Mouse (Mus musculus) liver, adult 2 months (tissue): Measurements from ENCODE around the gene Gm17364. TPM values are rescaled to one million over a fixed set of nuclear protein-coding genes. Genes with fewer than 3 reads are reported as not detected.
A peak's percentile ranks its signal among the peaks of the same experiment; 100 is the strongest.
"Not testable (repeated sequence)": the region's sequence is repeated elsewhere in the genome, so short reads cannot be mapped to it uniquely, and the experiment has no call there.

Experiments used
- DNase-seq: peaks from one replicate; pipeline ENCODE4 v3.0.0-alpha.2; 2011; ENCODE audit warnings: low read depth, low spot score; ENCODE audit errors: extremely low read depth
- H3K27ac ChIP-seq: fragments of 200-500 bp; replicated peaks from 2 replicates; pipeline ENCODE4 v1.5.1; 2012; ENCODE audit warnings: low read depth, mild to moderate bottlenecking, control low read depth, inconsistent platforms, low read length; ENCODE audit not compliant: insufficient read depth
- H3K27me3 ChIP-seq: fragments of 200-500 bp; 2 replicates; pipeline ENCODE4 v1.6.1; 2012; ENCODE audit warnings: mild to moderate bottlenecking, moderate library complexity, low read length, inconsistent platforms; ENCODE audit not compliant: control insufficient read depth, insufficient read depth
- H3K36me3 ChIP-seq: fragments of 200-500 bp; 2 replicates; pipeline ENCODE4 v1.6.1; 2012; ENCODE audit warnings: low read length, inconsistent platforms; ENCODE audit not compliant: control insufficient read depth, insufficient read depth
- H3K4me1 ChIP-seq: fragments of 200-500 bp; 2 replicates; pipeline ENCODE4 v1.6.1; 2011; ENCODE audit warnings: low read length; ENCODE audit not compliant: control insufficient read depth, insufficient read depth
- H3K4me3 ChIP-seq: fragments of 200-500 bp; 2 replicates; pipeline ENCODE4 v1.5.1; 2011; ENCODE audit warnings: low read depth, mild to moderate bottlenecking, control low read depth, low read length, moderate library complexity; ENCODE audit not compliant: insufficient read depth
- H3K79me2 ChIP-seq: fragments of 200-500 bp; 2 replicates; pipeline ENCODE4 v1.6.1; 2012; ENCODE audit warnings: inconsistent platforms, mild to moderate bottlenecking, low read length, moderate library complexity; ENCODE audit not compliant: control insufficient read depth, insufficient read depth
- H3K9ac ChIP-seq: fragments of 200-500 bp; 2 replicates; pipeline ENCODE4 v1.6.1; 2012; ENCODE audit warnings: low read depth, mild to moderate bottlenecking, control low read depth, inconsistent platforms, low read length
- CTCF ChIP-seq: fragments of 200-500 bp; IDR thresholded peaks from 2 replicates; pipeline ENCODE4 v1.5.1; 2011; ENCODE audit warnings: low read depth, low read length, control low read depth
- POLR2A ChIP-seq: fragments of 200-500 bp; IDR thresholded peaks from 2 replicates; pipeline ENCODE4 v1.6.1; 2011; ENCODE audit warnings: low read length, control low read depth; ENCODE audit not compliant: insufficient read depth; ENCODE audit errors: extremely low read depth
- WGBS: fragments of 180-500 bp; shearing (Covaris S2); methylation state at CpG from one replicate; pipeline ENCODE4 v1.1.7; 2018; 5-methylcytosine and 5-hydroxymethylcytosine counted together
- polyA plus RNA-seq: library from polyadenylated mRNA; depleted of rRNA; stranded (reverse); fragments of >200 nt; gene quantifications from 2 replicates; pipeline ENCODE4 v1.2.3, GENCODE M21; 2012
- total RNA-seq: library from RNA; depleted of rRNA; stranded (reverse); fragments of >200 nt; gene quantifications from 2 replicates; pipeline ENCODE4 v1.2.3, GENCODE M21; 2014

Gm17364 gene
- total and polyA plus RNA-seq, 2 experiments: not detected

DNA sequence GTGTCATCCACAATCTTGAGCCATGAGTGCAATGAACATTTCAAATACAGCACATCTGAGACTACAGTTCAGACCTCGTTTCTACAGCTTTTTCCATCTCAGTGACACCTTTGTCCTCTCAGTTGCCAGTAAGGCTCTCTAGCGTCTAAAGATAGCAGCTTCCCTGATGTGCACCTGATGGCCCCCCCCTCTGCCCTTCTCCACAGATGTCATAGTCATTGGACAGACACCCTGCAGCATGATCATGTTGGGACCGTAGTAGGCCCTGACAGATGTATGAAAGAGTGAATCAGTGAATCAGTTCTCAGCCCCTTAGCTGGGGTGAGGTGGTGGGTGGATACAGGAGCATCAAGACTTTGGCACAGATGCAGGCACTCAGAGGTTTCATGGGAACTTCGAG is 15.9 kb downstream of the Gm17364 start:
- Histone ChIP-seq H3K27me3 (no peaks in the 10 kb centered on the region), H3K27ac (no peak overlapping the region), H3K79me2 (peaks cover 34% of the 10 kb centered on the region; the same call in 1 of the 2 replicates), H3K36me3 (no peaks in the 10 kb centered on the region), H3K4me1 (no peaks in the 10 kb centered on the region; the same call in 1 of the 2 replicates), H3K4me3 (no peak overlapping the region), H3K9ac (no peak overlapping the region)
- 92% methylated on average over 4 of the region's 4 CpGs for WGBS
- DNase-seq: no peak
- TF ChIP-seq POLR2A: no peak
- no peak for TF ChIP-seq CTCF

GRCm38 (mm10) chr13:41256962-41257361 is 16.8 kb downstream of the Gm17364 start:
- no peak overlapping the region for H3K4me3 ChIP-seq
- H3K4me1 ChIP-seq: peaks cover 5% of the 10 kb centered on the region
- H3K9ac ChIP-seq: no peak overlapping the region
- 94% methylated on average over 3 of the region's 3 CpGs for WGBS
- peaks cover 35% of the 10 kb centered on the region for H3K79me2 ChIP-seq
- no peaks in the 10 kb centered on the region for H3K36me3 ChIP-seq
- no peak overlapping the region for H3K27ac ChIP-seq
- TF ChIP-seq POLR2A (no peak), CTCF (no peak)
- no peak for DNase-seq
- H3K27me3 ChIP-seq: no peaks in the 10 kb centered on the region

DNA sequence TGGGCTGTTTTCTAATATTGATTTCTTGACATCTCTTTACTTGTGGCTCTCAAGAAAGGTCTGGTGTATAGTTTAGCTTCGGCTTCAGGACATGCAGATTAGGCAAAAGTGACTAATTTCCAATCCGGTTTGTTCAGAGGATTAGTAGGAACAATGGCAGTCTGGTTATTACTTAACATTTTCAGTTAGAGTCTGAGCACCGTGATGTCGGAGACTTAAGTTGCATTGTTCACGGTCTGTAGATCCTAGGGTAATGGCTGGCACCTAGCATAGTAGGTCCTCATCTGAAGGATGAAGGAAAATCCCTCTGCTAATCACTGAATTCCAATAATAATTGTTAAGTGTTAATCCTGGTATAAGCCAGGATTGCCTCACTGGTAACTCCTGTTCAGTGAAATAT is 17.7 kb downstream of the Gm17364 start:
- H3K4me1 ChIP-seq: peaks cover 10% of the 10 kb centered on the region
- H3K27ac ChIP-seq: no peak overlapping the region
- no peak overlapping the region for H3K9ac ChIP-seq
- no peaks in the 10 kb centered on the region for H3K36me3 ChIP-seq
- H3K4me3 ChIP-seq: no peak overlapping the region
- WGBS: 94% methylated on average over 5 of the region's 5 CpGs
- TF ChIP-seq POLR2A: no peak
- no peak for TF ChIP-seq CTCF
- H3K79me2 ChIP-seq: peaks cover 38% of the 10 kb centered on the region
- DNase-seq: no peak
- no peaks in the 10 kb centered on the region for H3K27me3 ChIP-seq

DNA sequence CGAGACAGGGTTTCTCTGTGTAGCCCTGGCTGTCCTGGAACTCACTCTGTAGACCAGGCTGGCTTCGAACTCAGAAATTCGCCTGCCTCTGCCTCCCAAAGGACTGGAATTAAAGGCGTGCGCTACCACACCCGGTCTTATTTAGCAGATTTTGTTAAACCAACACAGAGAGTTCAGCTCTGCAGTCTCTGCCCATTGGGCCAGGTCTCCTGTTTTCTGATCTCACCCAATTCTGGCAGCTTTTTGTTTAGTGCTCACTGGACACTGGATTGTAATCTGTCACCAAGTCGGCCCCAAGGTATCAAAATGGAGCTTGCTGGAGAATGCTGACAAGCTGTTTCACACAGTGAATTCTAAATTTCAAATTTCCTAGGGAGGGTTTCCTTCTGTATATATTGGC is 21.0 kb downstream of the Gm17364 start:
- no peaks in the 10 kb centered on the region for H3K36me3 ChIP-seq
- H3K4me3 ChIP-seq: no peak overlapping the region
- DNase-seq: peak; percentile 65
- peaks cover 31% of the 10 kb centered on the region for H3K79me2 ChIP-seq
- 76% methylated on average over 7 of the region's 7 CpGs for WGBS
- H3K9ac ChIP-seq: no peak overlapping the region
- H3K27ac ChIP-seq: no peak overlapping the region
- peaks cover 12% of the 10 kb centered on the region for H3K4me1 ChIP-seq
- no peaks in the 10 kb centered on the region for H3K27me3 ChIP-seq
- no peak for TF ChIP-seq POLR2A
- no peak for TF ChIP-seq CTCF

DNA sequence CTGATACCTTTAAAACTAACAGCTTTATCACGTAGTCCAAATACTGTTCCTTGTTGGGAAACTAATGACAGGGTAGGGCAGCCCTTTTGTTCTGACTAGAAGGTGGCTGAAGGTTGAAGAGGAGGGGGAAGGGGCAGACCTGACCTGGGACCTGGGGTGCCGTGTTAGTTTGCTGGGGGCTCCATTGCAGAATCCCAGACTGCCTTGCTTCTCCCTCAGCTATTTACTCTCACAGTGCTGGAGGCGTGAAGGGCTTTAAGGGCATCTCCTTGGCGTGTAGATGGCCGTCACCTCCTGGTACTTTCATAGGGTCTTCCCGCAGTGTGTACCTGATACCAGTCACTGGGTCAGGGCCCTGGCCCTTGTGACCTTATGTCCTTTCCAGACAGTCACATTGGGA is 21.6 kb downstream of the Gm17364 start:
- TF ChIP-seq POLR2A (no peak), CTCF (no peak)
- DNase-seq: peak; percentile 32
- Histone ChIP-seq H3K27ac (no peak overlapping the region), H3K4me3 (no peak overlapping the region), H3K36me3 (no peaks in the 10 kb centered on the region), H3K4me1 (peaks cover 12% of the 10 kb centered on the region), H3K9ac (no peak overlapping the region), H3K27me3 (no peaks in the 10 kb centered on the region), H3K79me2 (peaks cover 27% of the 10 kb centered on the region)
- WGBS: 81% methylated on average over 6 of the region's 6 CpGs

- H3K27ac ChIP-seq: no peak overlapping the region
- H3K79me2 ChIP-seq: peaks cover 22% of the 10 kb centered on the region
- H3K9ac ChIP-seq: no peak overlapping the region
- 51% methylated on average over 5 of the region's 5 CpGs for WGBS
- no peaks in the 10 kb centered on the region for H3K27me3 ChIP-seq
- DNase-seq: peak; percentile 34
- H3K4me1 ChIP-seq: peaks cover 12% of the 10 kb centered on the region
- no peaks in the 10 kb centered on the region for H3K36me3 ChIP-seq
- H3K4me3 ChIP-seq: no peak overlapping the region
- TF ChIP-seq POLR2A (no peak), CTCF (no peak)
Observed at GRCm38 (mm10) chr13:41251667-41252066, 22.1 kb downstream of the Gm17364 start.

DNA sequence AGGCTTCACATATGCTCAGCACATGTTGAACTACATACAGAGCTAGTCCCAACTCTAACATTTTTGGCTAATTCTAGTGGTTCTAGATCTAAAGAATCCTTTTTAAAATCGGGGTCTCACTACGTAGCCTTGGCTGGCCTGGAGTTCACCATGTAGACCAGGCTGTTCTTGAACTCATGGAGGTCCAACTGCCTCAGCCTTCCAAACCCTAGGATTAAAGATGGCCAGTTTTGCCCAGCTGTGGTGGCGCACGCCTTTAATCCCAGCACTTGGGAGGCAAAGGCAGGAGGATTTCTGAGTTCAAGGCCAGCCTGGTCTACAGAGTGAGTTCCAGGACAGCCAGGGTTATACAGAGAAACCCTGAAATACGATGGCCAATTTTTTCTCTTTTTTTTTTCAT is 22.5 kb downstream of the Gm17364 start:
- DNase-seq, H3K4me3 ChIP-seq, H3K27ac ChIP-seq, H3K27me3 ChIP-seq, H3K36me3 ChIP-seq, H3K9ac ChIP-seq: not testable (repeated sequence)
- Histone ChIP-seq H3K4me1 (peaks cover 12% of the 10 kb centered on the region), H3K79me2 (peaks cover 18% of the 10 kb centered on the region)
- WGBS: 93% methylated on average over 5 of the region's 5 CpGs
